Mouse (Mus musculus): ENCODE measurements around the gene Gm10491.

DNA sequence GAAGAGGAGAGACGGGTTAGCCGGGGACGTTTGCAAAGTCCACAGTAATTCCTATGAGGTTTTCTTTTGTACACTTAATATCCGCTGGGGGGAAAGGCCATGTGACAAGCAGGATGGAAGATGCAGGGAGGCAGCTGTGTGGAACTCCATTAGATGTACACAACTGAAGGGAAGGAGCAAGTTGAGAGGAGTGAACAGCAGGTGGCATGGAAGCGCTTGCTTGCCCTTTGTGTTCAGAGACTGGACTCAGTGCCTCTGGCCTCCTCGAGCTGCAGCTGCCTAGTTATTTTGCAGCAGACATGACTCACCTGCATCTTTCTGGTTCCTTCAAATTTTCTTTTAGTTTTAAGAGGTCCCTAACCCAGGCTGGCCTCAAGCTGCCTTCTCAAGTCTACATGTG lies 2.8 kb upstream of the Gm10491 start:
- TF ChIP-seq GATA1 (IDR thresholded peaks at IDR 0.05; ENCODE audit: borderline replicate concordance, low read length) (no peak), FLI1 (IDR thresholded peaks at IDR 0.05; ENCODE audit: low read length) (no peak)

Data from megakaryocyte, embryonic 14.5 days (primary cell).